Mouse (Mus musculus): ENCODE data around the gene Narfl. TPM values are rescaled to one million over a fixed set of nuclear protein-coding genes. Genes with fewer than 3 reads are reported as not detected.

The Narfl gene
- polyA plus RNA-seq, 2 experiments = 10.2 to 12.9 TPM

- WGBS (ENCODE audit: insufficient replicate concordance) = 4% methylated on average over 20 of the region's 20 CpGs
- Histone ChIP-seq H3K4me3 (ENCODE audit: insufficient read depth in 1 of 2, low read depth in 2 of 2, low read length in 2 of 2) (no peak overlapping the region), H3K4me1 (replicated peaks; ENCODE audit: control insufficient read depth in 2 of 2, insufficient read depth in 2 of 2, low read length in 1 of 2) (no peaks in the 10 kb centered on the region), H3K27me3 (ENCODE audit: control insufficient read depth, insufficient read depth, low read length) (peaks cover 42% of the 10 kb centered on the region), H3K9ac (replicated peaks) (no peak overlapping the region), H3K36me3 (replicated peaks; ENCODE audit: control insufficient read depth, insufficient read depth, low read depth) (no peaks in the 10 kb centered on the region), H3K9me3 (ENCODE audit: control insufficient read depth, low read length) (no peaks in the 10 kb centered on the region), H3K27ac (no peak overlapping the region), H3K4me2 (ENCODE audit: low read depth) (no peak overlapping the region)
- peak; percentile 74 for TF ChIP-seq CTCF (IDR thresholded peaks at IDR 0.05; ENCODE audit: low read depth)
- TF ChIP-seq EP300 (IDR thresholded peaks at IDR 0.05; ENCODE audit: low read depth) = no peak
- ATAC-seq (ENCODE audit: insufficient read depth) = no peak
- DNase-seq (ENCODE audit: low read depth in 3 of 3, low spot score in 3 of 3) = peak in 1 of 3 experiments; percentile 52
Measured at GRCm38 (mm10) chr17:25813471-25813870, 39.9 kb downstream of the Narfl start.

DNA sequence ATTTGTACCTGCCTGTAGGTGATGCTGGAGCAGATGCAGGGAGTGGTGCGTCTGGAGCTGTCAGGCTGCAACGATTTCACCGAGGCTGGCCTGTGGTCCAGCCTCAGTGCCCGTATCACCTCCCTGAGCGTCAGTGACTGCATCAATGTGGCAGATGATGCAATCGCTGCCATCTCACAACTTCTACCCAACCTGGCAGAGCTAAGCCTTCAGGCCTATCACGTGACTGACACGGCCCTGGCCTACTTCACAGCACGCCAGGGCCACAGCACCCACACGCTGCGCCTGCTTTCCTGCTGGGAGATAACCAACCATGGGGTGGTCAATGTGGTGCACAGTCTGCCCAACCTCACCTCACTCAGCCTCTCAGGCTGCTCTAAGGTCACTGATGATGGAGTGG is 44.1 kb downstream of the Narfl start:
- DNase-seq (ENCODE audit: low read depth in 3 of 3, low spot score in 3 of 3) = no peak
- H3K4me3 ChIP-seq (ENCODE audit: insufficient read depth in 1 of 2, low read depth in 2 of 2, low read length in 2 of 2) = no peak overlapping the region
- H3K4me2 ChIP-seq (ENCODE audit: low read depth) = no peak overlapping the region
- no peak for TF ChIP-seq EP300 (IDR thresholded peaks at IDR 0.05; ENCODE audit: low read depth)
- TF ChIP-seq CTCF (IDR thresholded peaks at IDR 0.05; ENCODE audit: low read depth) = no peak; the same call in 1 of the 2 replicates
- ATAC-seq (ENCODE audit: insufficient read depth) = no peak
- no peaks in the 10 kb centered on the region for H3K36me3 ChIP-seq (replicated peaks; ENCODE audit: control insufficient read depth, insufficient read depth, low read depth)
- H3K27ac ChIP-seq = no peak overlapping the region
- peaks cover 32% of the 10 kb centered on the region for H3K27me3 ChIP-seq (ENCODE audit: control insufficient read depth, insufficient read depth, low read length)
- H3K9me3 ChIP-seq (ENCODE audit: control insufficient read depth, low read length) = no peaks in the 10 kb centered on the region
- 70% methylated on average over 11 of the region's 11 CpGs for WGBS (ENCODE audit: insufficient replicate concordance)
- H3K9ac ChIP-seq (replicated peaks) = no peak overlapping the region
- H3K4me1 ChIP-seq (replicated peaks; ENCODE audit: control insufficient read depth in 2 of 2, insufficient read depth in 2 of 2, low read length in 1 of 2) = no peaks in the 10 kb centered on the region; a peak in 1 of 4 replicates

DNA sequence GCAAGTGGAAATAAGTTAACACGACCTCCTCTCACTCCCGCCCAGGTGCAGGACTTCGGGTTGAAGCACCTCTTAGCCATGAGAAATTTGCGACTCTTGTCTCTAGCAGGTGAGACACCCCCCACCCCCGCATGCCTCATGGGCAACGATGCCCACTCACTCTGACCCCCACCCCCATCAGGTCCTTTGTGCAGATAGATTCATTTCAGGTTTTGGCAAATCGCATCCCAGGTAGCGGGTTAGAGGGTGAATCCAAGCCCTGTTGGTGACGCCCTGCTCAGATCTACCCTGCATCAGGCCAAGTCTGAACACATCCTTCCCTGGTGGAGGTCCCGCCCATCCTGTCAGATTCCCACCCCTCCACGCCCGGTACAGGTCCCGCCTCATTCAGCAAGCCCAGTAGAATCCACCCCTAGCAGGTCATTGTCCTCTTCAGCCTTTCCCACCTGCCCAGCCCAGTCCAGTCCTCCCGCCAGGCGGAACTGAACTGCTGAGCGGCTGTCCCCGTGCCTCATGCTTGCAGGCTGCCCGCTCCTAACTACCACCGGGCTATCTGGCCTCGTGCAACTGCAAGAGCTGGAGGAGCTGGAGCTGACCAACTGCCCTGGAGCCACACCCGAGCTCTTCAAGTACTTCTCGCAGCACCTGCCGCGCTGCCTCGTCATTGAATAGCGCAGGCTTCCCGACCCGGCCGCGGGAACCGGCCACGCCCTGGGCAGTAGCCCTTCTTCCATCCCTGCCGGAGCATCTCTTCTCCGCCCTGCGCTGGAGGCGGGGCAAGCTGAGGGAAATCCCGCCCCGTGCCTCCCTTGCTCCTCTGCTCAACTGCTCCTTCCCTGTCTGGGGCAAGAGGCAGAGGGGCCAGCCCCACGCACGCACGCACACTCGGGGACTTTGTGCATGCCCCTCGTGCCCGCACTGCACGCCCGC is 45.5 kb downstream of the Narfl start:
- H3K4me2 ChIP-seq (ENCODE audit: low read depth) = peak overlapping the region; percentile 20; the same call in 1 of the 2 replicates
- H3K27ac ChIP-seq = no peak overlapping the region
- WGBS (ENCODE audit: insufficient replicate concordance) = 6% methylated on average over 46 of the region's 46 CpGs
- peaks cover 1 to 5% of the 10 kb centered on the region in 2 experiments; a peak in 3 of 4 replicates for H3K4me1 ChIP-seq (replicated peaks; ENCODE audit: control insufficient read depth in 2 of 2, insufficient read depth in 2 of 2, low read length in 1 of 2)
- DNase-seq (ENCODE audit: low read depth in 3 of 3, low spot score in 3 of 3) (no peak), ATAC-seq (ENCODE audit: insufficient read depth) (peak; percentile 44; the same call in 1 of the 2 replicates)
- peaks cover 30% of the 10 kb centered on the region for H3K27me3 ChIP-seq (ENCODE audit: control insufficient read depth, insufficient read depth, low read length)
- H3K9ac ChIP-seq (replicated peaks) = no peak overlapping the region
- H3K36me3 ChIP-seq (replicated peaks; ENCODE audit: control insufficient read depth, insufficient read depth, low read depth) = no peaks in the 10 kb centered on the region
- H3K9me3 ChIP-seq (ENCODE audit: control insufficient read depth, low read length) = no peaks in the 10 kb centered on the region
- H3K4me3 ChIP-seq (ENCODE audit: insufficient read depth in 1 of 2, low read depth in 2 of 2, low read length in 2 of 2) = 0 out of 4 replicates have a peak overlapping the region, but pooled peaks of 1 of the 2 experiments have one; percentile 16
- TF ChIP-seq CTCF (IDR thresholded peaks at IDR 0.05; ENCODE audit: low read depth) (no peak), EP300 (IDR thresholded peaks at IDR 0.05; ENCODE audit: low read depth) (no peak)

DNA sequence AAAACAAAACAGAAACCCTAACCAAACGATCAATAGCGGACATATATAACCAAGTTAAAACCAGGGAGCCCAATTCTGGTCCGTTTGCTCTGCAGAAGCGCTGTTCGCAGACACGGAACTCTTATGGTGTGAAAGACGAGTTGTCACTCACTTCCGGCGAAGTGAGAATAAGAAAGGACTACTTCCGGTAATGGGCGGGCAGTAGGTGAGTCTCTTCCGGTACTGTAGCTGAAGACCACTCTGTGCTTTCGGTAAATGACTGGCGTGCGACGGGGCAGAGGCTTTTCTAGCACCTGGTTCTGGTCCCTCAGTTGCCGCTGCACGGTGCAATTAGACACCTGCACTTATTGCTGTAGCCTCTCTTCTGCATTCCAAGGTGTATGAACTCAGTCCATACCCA is 49.9 kb downstream of the Narfl start, which contains the start of gene Wdr24:
TSS of gene Wdr24 (plus strand) at position 176 of the 400 bp plus-strand sequence.
- H3K9me3 ChIP-seq (ENCODE audit: control insufficient read depth, low read length) = no peaks in the 10 kb centered on the region
- H3K9ac ChIP-seq (replicated peaks) = peak within 1 kb of the TSS; percentile 82
- ATAC-seq (ENCODE audit: insufficient read depth) (peak; percentile 67), DNase-seq (ENCODE audit: low read depth in 3 of 3, low spot score in 3 of 3) (peak; percentile 81 to 82 (median 81))
- H3K4me2 ChIP-seq (ENCODE audit: low read depth) = peak within 1 kb of the TSS; percentile 87
- 0% methylated on average over 18 of the region's 18 CpGs for WGBS (ENCODE audit: insufficient replicate concordance)
- TF ChIP-seq EP300 (IDR thresholded peaks at IDR 0.05; ENCODE audit: low read depth) = no peak
- no peak for TF ChIP-seq CTCF (IDR thresholded peaks at IDR 0.05; ENCODE audit: low read depth)
- H3K36me3 ChIP-seq (replicated peaks; ENCODE audit: control insufficient read depth, insufficient read depth, low read depth) = peaks cover 3% of the 10 kb centered on the region
- H3K4me3 ChIP-seq (ENCODE audit: insufficient read depth in 1 of 2, low read depth in 2 of 2, low read length in 2 of 2) = peak within 1 kb of the TSS; percentile 77 to 99
- H3K27me3 ChIP-seq (ENCODE audit: control insufficient read depth, insufficient read depth, low read length) = peaks cover 25% of the 10 kb centered on the region
- H3K27ac ChIP-seq = peak within 1 kb of the TSS; percentile 59
- peaks cover 11 to 13% of the 10 kb centered on the region in 2 experiments; a peak in 3 of 4 replicates for H3K4me1 ChIP-seq (replicated peaks; ENCODE audit: control insufficient read depth in 2 of 2, insufficient read depth in 2 of 2, low read length in 1 of 2)
